Mouse (Mus musculus) ES-E14 (cell line): ENCODE measurements at regions not wholly inside any gene's neighbourhood (a gene's known extent, or its start where the extent isn't known, plus 50 kb on each side); places are given as distances from the start of the nearest gene placed in this dataset.

Experiments used
- HCFC1 ChIP-seq: IDR thresholded peaks from 2 replicates; pipeline ENCODE4 v1.6.1; 2012; ENCODE audit warnings: low read length, inconsistent platforms, borderline replicate concordance; ENCODE audit not compliant: insufficient read depth
- ZC3H11A ChIP-seq: IDR thresholded peaks from 2 replicates; pipeline ENCODE4 v1.6.1; 2012; ENCODE audit warnings: low read depth, mild to moderate bottlenecking, inconsistent platforms, low read length, borderline replicate concordance

- TF ChIP-seq HCFC1 (no peak), ZC3H11A (no peak)
These were observed 129.0 kb upstream of the Irx4 start for GRCm38 (mm10) chr13:73131270-73131669.
